Mouse (Mus musculus) CH12.LX (cell line): ENCODE data around the gene 4921539E11Rik. TPM values are rescaled to one million over a fixed set of nuclear protein-coding genes. Genes with fewer than 3 reads are reported as not detected.

Experiments used
- DNase-seq: peaks from one replicate; pipeline ENCODE4 v3.0.0-alpha.2; 2013; ENCODE audit errors: extremely low read depth
- H3K27ac ChIP-seq: 2 replicates; pipeline ENCODE4 v1.5.1; 2012; ENCODE audit warnings: low read depth, mild to moderate bottlenecking, control low read depth, moderate library complexity; ENCODE audit not compliant: insufficient read depth
- H3K27me3 ChIP-seq: replicated peaks from 2 replicates; pipeline ENCODE3; 2012; ENCODE audit warnings: inconsistent platforms
- H3K36me3 ChIP-seq, 2 experiments: replicated peaks in 1 of 2; 2 replicates each; pipeline versions ENCODE3 to v1.6.1; 2012; ENCODE audit warnings: inconsistent platforms in 1 of 2, low read length in 1 of 2, mild to moderate bottlenecking in 1 of 2, mixed read lengths in 1 of 2, moderate library complexity in 1 of 2; ENCODE audit not compliant: control insufficient read depth in 1 of 2, insufficient read depth in 1 of 2
- H3K4me1 ChIP-seq, 2 experiments: 2 replicates each; pipeline ENCODE4 v1.6.1; 2012; ENCODE audit warnings: inconsistent platforms in 1 of 2, moderate library complexity in 1 of 2; ENCODE audit not compliant: insufficient read depth in 2 of 2, control insufficient read depth in 1 of 2
- H3K4me2 ChIP-seq: 2 replicates; pipeline ENCODE4 v1.6.1; 2012; ENCODE audit warnings: low read depth, mild to moderate bottlenecking, control low read depth; ENCODE audit not compliant: poor library complexity, insufficient read depth, severe bottlenecking
- H3K4me3 ChIP-seq, 3 experiments: fragments of 150-350 bp in 1 of 3; sonication (generic) in 1 of 3; replicated peaks in 1 of 3; 2 replicates each; pipeline versions ENCODE3 to v1.5.1; 2011 to 2012; ENCODE audit warnings: low read depth in 2 of 3, low read length in 2 of 3, mild to moderate bottlenecking in 2 of 3, moderate library complexity in 2 of 3, control low read depth in 1 of 3, improper control_type of control experiment in 1 of 3, inconsistent platforms in 1 of 3, mixed read lengths in 1 of 3; ENCODE audit not compliant: poor library complexity in 1 of 3
- H3K79me2 ChIP-seq: replicated peaks from 2 replicates; pipeline ENCODE4 v1.6.1; 2012; ENCODE audit warnings: mild to moderate bottlenecking, moderate library complexity; ENCODE audit not compliant: control insufficient read depth, poor library complexity, insufficient read depth, severe bottlenecking; ENCODE audit errors: extremely low read depth
- H3K9ac ChIP-seq: 2 replicates; pipeline ENCODE4 v1.6.1; 2012; ENCODE audit warnings: low read depth, mild to moderate bottlenecking, control low read depth, moderate library complexity; ENCODE audit not compliant: insufficient read depth
- H3K9me3 ChIP-seq: replicated peaks from 2 replicates; pipeline ENCODE3; 2012; ENCODE audit warnings: low read length, inconsistent platforms, mixed read lengths
- BHLHE40 ChIP-seq: IDR thresholded peaks from 2 replicates; pipeline ENCODE4 v1.6.1; 2011; ENCODE audit warnings: mild to moderate bottlenecking, low read depth, low read length, improper control_type of control experiment
- CHD1 ChIP-seq: IDR thresholded peaks from 2 replicates; pipeline ENCODE4 v1.6.1; 2012; ENCODE audit warnings: low read depth, low read length, improper control_type of control experiment, inconsistent platforms
- CHD2 ChIP-seq: IDR thresholded peaks from 2 replicates; pipeline ENCODE4 v1.6.1; 2011; ENCODE audit warnings: low read length, improper control_type of control experiment
- CTCF ChIP-seq, 2 experiments: IDR thresholded peaks in 1 of 2; conservative IDR thresholded peaks in 1 of 2; 2 replicates each; pipeline ENCODE4 v1.5.1; 2011 to 2012; ENCODE audit warnings: low read depth in 2 of 2, low read length in 2 of 2, improper control_type of control experiment in 1 of 2, inconsistent platforms in 1 of 2, mild to moderate bottlenecking in 1 of 2, moderate library complexity in 1 of 2
- ELF1 ChIP-seq: IDR thresholded peaks from 2 replicates; pipeline ENCODE4 v1.6.1; 2014; ENCODE audit warnings: low read depth, mild to moderate bottlenecking, inconsistent platforms, low read length, improper control_type of control experiment
- GABPA ChIP-seq: IDR thresholded peaks from 2 replicates; pipeline ENCODE4 v1.6.1; 2012; ENCODE audit warnings: low read depth, low read length, improper control_type of control experiment, inconsistent platforms; ENCODE audit not compliant: insufficient replicate concordance
- IRF4 ChIP-seq: IDR thresholded peaks from 2 replicates; pipeline ENCODE4 v1.6.1; 2014; ENCODE audit warnings: low read depth, mild to moderate bottlenecking, inconsistent platforms, low read length, improper control_type of control experiment
- JUN ChIP-seq: IDR thresholded peaks from 2 replicates; pipeline ENCODE4 v1.6.1; 2011; ENCODE audit warnings: low read depth, mild to moderate bottlenecking, low read length, improper control_type of control experiment, moderate library complexity; ENCODE audit not compliant: insufficient read depth
- MAZ ChIP-seq: IDR thresholded peaks from 2 replicates; pipeline ENCODE4 v1.6.1; 2012; ENCODE audit warnings: low read depth, mild to moderate bottlenecking, inconsistent platforms, low read length, improper control_type of control experiment, moderate library complexity
- MXI1 ChIP-seq: IDR thresholded peaks from 2 replicates; pipeline ENCODE4 v1.6.1; 2011; ENCODE audit warnings: mild to moderate bottlenecking, low read depth, low read length, improper control_type of control experiment
- NELFE ChIP-seq: IDR thresholded peaks from 2 replicates; pipeline ENCODE4 v1.6.1; 2011; ENCODE audit warnings: low read depth, low read length, improper control_type of control experiment
- NRF1 ChIP-seq: IDR thresholded peaks from 2 replicates; pipeline ENCODE4 v1.6.1; 2014; ENCODE audit warnings: low read depth, mild to moderate bottlenecking, inconsistent platforms, low read length, improper control_type of control experiment, moderate library complexity
- POLR2AphosphoS2 ChIP-seq: IDR thresholded peaks from 2 replicates; pipeline ENCODE4 v1.6.1; 2011; ENCODE audit warnings: low read depth, low read length, improper control_type of control experiment
- SMC3 ChIP-seq: IDR thresholded peaks from 2 replicates; pipeline ENCODE4 v1.6.1; 2011; ENCODE audit warnings: low read depth, low read length, improper control_type of control experiment
- USF1 ChIP-seq: IDR thresholded peaks from 2 replicates; pipeline ENCODE4 v1.6.1; 2014; ENCODE audit warnings: low read depth, mild to moderate bottlenecking, inconsistent platforms, low read length, improper control_type of control experiment
- ZC3H11A ChIP-seq: IDR thresholded peaks from 2 replicates; pipeline ENCODE4 v1.6.1; 2012; ENCODE audit warnings: low read depth, mild to moderate bottlenecking, inconsistent platforms, low read length, improper control_type of control experiment
- dilution Hi-C: fragments of 300-500 bp; cut with MboI; formaldehyde crosslinking; loops from 2 replicates; pipeline ENCODE4 v1.14.3; 2020; ENCODE audit warnings: low sequenced_read_pairs; ENCODE audit not compliant: extremely low pct_unique_long_range_greater_than_20kb, extremely low pct_ligation_motif_present
- in situ Hi-C: fragments of 300-500 bp; cut with MboI; formaldehyde crosslinking; loops from 3 replicates; pipeline ENCODE4 v1.14.3; 2019; ENCODE audit warnings: low sequenced_read_pairs, low pct_ligation_motif_present, low pct_unique_long_range_greater_than_20kb, mixed read lengths
- polyA plus RNA-seq: library from polyadenylated mRNA; unstranded; fragments of >175 nt; gene quantifications from 2 replicates; pipeline ENCODE4 v1.2.1, GENCODE M21; 2012; ENCODE audit warnings: low read depth; ENCODE audit not compliant: insufficient read length
- total RNA-seq, 2 experiments: library from RNA; depleted of rRNA; stranded (reverse); fragments of 300-350 nt in 1 of 2; fragments of >200 nt in 1 of 2; gene quantifications; 2 replicates each; pipeline ENCODE4 v1.2.3; 2012 to 2014

The 4921539E11Rik gene
- total and polyA plus RNA-seq, 3 experiments, result not detected

DNA sequence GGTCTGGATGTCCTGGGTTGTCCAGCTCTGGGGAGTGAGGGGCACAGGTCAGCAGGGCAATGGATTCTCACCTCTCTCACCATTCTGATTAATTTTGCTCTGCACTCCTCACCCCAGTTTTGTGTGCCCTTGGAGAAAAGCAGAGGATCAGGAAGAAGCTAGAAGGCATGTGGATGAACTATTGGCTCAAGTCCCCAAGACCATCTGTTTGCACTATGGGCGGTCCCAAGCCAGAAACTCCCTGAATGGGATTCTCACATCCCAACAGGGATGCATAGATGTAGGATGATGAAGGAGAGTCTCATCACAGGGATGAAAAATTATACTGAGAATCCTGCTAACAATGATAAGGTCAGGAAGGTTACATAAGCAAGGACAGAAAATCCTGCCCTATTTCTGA is 13.2 kb upstream of the 4921539E11Rik start:
- in situ Hi-C loops, result no loop called here
- no peak for TF ChIP-seq JUN
- no peak for TF ChIP-seq NELFE
- no peaks in the 10 kb centered on the region for H3K36me3 ChIP-seq

DNA sequence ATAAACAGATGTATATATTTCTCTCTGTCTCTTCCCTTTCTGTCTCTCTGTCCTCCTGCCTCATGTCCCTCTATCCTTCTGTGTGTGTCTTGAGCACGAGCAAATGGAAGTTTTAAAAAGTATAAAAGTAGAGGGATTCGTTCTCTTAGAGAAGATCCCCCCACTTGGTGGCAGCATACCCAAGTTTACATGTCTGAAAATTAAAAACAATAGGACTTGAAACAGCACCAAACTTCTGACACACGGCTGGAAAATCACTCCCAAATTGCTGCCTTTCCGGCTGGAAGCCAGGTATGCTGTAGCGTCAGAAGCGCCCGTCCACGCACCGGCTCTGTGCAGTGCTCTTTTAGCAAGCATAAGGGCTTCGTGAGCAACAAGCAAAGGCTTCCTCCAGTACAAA is 8.7 kb upstream of the 4921539E11Rik start:
- Histone ChIP-seq H3K79me2 (no peaks in the 10 kb centered on the region), H3K9ac (no peak overlapping the region), H3K4me1 (no peaks in the 10 kb centered on the region), H3K36me3 (no peaks in the 10 kb centered on the region), H3K4me2 (no peak overlapping the region), H3K9me3 (no peaks in the 10 kb centered on the region), H3K4me3 (no peak overlapping the region), H3K27me3 (no peaks in the 10 kb centered on the region), H3K27ac (no peak overlapping the region)
- in situ Hi-C loops (no loop called here), dilution Hi-C loops (no loop called here)
- TF ChIP-seq CTCF (conservative IDR thresholded peaks at IDR 0.05 in 1 of 2, IDR thresholded peaks at IDR 0.05 in 1 of 2; ENCODE audit: low read depth in 2 of 2, low read length in 2 of 2) (peak in 1 of 2 experiments; percentile 17; a peak in 1 of 4 replicates), SMC3 (no peak)
- no peak for DNase-seq

More for the DNA sequence above, 13.2 kb upstream of the 4921539E11Rik start:
- no peaks in the 10 kb centered on the region for H3K27me3 ChIP-seq
- dilution Hi-C loops, result no loop called here
- no peak overlapping the region for H3K27ac ChIP-seq
- no peak overlapping the region for H3K9ac ChIP-seq
- H3K79me2 ChIP-seq, result no peaks in the 10 kb centered on the region
- H3K4me3 ChIP-seq, result no peak overlapping the region
- no peaks in the 10 kb centered on the region for H3K4me1 ChIP-seq
- no peak overlapping the region for H3K4me2 ChIP-seq
- DNase-seq, result no peak
- H3K9me3 ChIP-seq, result no peaks in the 10 kb centered on the region

DNA sequence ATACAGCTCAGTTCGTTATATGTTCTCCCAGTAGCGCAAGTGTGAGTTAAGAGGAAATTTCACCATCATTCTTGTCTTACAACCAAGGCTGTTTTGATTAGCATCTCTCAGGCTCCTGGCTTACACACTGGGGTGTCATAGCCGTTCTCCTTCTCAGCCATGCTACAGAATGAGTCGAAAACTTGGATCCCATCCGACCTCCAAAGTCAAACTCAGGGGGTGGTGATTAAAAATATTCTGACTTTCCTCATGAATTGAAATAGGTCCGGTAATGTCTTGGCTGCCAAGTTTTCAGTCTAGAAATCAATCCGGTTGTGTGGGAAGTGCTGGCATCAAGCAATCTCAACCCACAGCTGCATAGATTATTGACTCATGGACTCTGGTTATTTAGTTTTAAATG is 2.3 kb downstream of the 4921539E11Rik start:
- no peaks in the 10 kb centered on the region for H3K79me2 ChIP-seq
- in situ Hi-C loops (no loop called here), dilution Hi-C loops (no loop called here)
- no peak overlapping the region for H3K9ac ChIP-seq
- H3K9me3 ChIP-seq, result no peaks in the 10 kb centered on the region
- H3K4me3 ChIP-seq, result no peak overlapping the region
- DNase-seq, result no peak
- H3K27me3 ChIP-seq, result no peaks in the 10 kb centered on the region
- no peak for TF ChIP-seq GABPA
- no peak for TF ChIP-seq USF1
- no peak for TF ChIP-seq CHD1
- TF ChIP-seq BHLHE40, result no peak
- TF ChIP-seq CTCF (conservative IDR thresholded peaks at IDR 0.05 in 1 of 2, IDR thresholded peaks at IDR 0.05 in 1 of 2; ENCODE audit: low read depth in 2 of 2, low read length in 2 of 2), result no peak
- TF ChIP-seq NRF1, result no peak
- TF ChIP-seq MXI1, result no peak
- TF ChIP-seq IRF4, result no peak
- no peak for TF ChIP-seq SMC3
- TF ChIP-seq POLR2AphosphoS2, result no peak
- no peak for TF ChIP-seq ZC3H11A
- TF ChIP-seq CHD2, result no peak
- no peak for TF ChIP-seq ELF1
- TF ChIP-seq MAZ, result no peak
- H3K4me2 ChIP-seq, result no peak overlapping the region
- H3K4me1 ChIP-seq, result 0 out of 4 replicates have a peak, but pooled peaks cover 0 to 4% of the 10 kb centered on the region in 2 experiments
- H3K27ac ChIP-seq, result no peak overlapping the region
- no peaks in the 10 kb centered on the region for H3K36me3 ChIP-seq
